Mouse (Mus musculus): ENCODE measurements at regions not wholly inside any gene's neighbourhood (a gene's known extent, or its start where the extent isn't known, plus 50 kb on each side); places are given as distances from the start of the nearest gene placed in this dataset.

- no peak for DNase-seq
- intact Hi-C loops (cut with DNase I), result no loop called here
These were observed 323.3 kb downstream of the Ppp1r3a start for GRCm38 (mm10) chr6:14431751-14432150.

- intact Hi-C loops (cut with DNase I), result no loop called here
- peak; percentile 22 to 40 for DNase-seq
These were observed 345.3 kb downstream of the Ppp1r3a start for GRCm38 (mm10) chr6:14409772-14410171.

GRCm38 (mm10) chr6:14407754-14408153 lies 347.3 kb downstream of the Ppp1r3a start:
- DNase-seq, result no peak
- intact Hi-C loops (cut with DNase I), result no loop called here

GRCm38 (mm10) chr6:14358280-14358679 lies 396.8 kb downstream of the Ppp1r3a start:
- intact Hi-C loops (cut with DNase I), result no loop called here
- peak in 1 of 2 experiments; percentile 1 for DNase-seq

Data from heart, postnatal 14 days (tissue).